Mouse (Mus musculus): ENCODE measurements around the gene Tmcc2.

DNA sequence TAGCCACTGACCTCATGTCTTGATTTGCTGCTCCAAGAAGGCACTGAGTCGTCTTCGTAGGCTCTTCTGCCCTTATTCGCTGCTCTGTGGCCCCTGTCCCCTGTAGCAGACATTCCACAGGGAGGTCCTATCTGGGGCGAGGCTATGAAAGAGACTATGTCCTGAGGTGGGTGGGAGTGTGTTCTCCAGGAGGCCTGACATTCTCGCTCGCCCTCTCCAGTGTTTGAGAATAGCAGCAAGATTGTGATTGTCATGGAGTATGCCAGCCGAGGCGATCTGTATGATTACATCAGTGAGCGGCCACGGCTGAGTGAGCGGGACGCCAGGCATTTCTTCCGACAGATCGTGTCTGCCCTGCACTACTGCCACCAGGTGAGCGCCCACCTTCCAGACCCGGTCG is 63.6 kb downstream of the Tmcc2 start:
- TF ChIP-seq CTCF (IDR thresholded peaks at IDR 0.05; ENCODE audit: low read depth, low read length): no peak
- TF ChIP-seq POLR2AphosphoS5 (IDR thresholded peaks at IDR 0.05; ENCODE audit: insufficient replicate concordance, low read depth, low read length): no peak
